Mouse (Mus musculus) ES-E14 (cell line): ENCODE measurements around the gene Anks1b.

ENCODE experiments used
- CHD2 ChIP-seq: IDR thresholded peaks from 2 replicates; pipeline ENCODE4 v1.6.1; 2014; ENCODE audit warnings: mild to moderate bottlenecking, low read depth, low read length, inconsistent platforms
- HCFC1 ChIP-seq: IDR thresholded peaks from 2 replicates; pipeline ENCODE4 v1.6.1; 2012; ENCODE audit warnings: low read length, inconsistent platforms, borderline replicate concordance; ENCODE audit not compliant: insufficient read depth

GRCm38 (mm10) chr10:89911889-89912288 is 38.6 kb downstream of the Anks1b start:
- TF ChIP-seq HCFC1 (no peak), CHD2 (no peak)
